Mouse (Mus musculus): Measurements from ENCODE around the gene Triml2. TPM values are rescaled to one million over a fixed set of nuclear protein-coding genes. Genes with fewer than 3 reads are reported as not detected.

Gene Triml2
- not detected for total RNA-seq (2018; cell fraction: chromatin; rRNA removed)
- not detected for total RNA-seq (2018; cell fraction: cytosol; rRNA removed)
- total RNA-seq (2018; cell fraction: nucleus; rRNA removed) = not detected
- not detected in 3 replicates for polyA plus RNA-seq (2018)

GRCm38 (mm10) chr8:43180054-43180690 is at the start of gene Triml2:
Gene Triml2, plus strand, starts transcription at chr8:43180541.
- no peaks in the 10 kb centered on the region for H3K36me3 ChIP-seq (ENCODE audit: inconsistent target)
- no peaks in the 10 kb centered on the region for H3K79me2 ChIP-seq (ENCODE audit: inconsistent target)
- H3K4me3 ChIP-seq (ENCODE audit: inconsistent target) = no peak within 1 kb of the TSS
- no peak within 1 kb of the TSS for H3K27ac ChIP-seq
- WGBS (ENCODE audit: missing documents) = 93% methylated on average over 13 of the region's 13 CpGs

GRCm38 (mm10) chr8:43141386-43141785 is 39.0 kb upstream of the Triml2 start, which contains the start of gene Triml1:
Gene Triml1, minus strand, starts transcription at chr8:43141486.
- 77% methylated on average over 2 of the region's 2 CpGs for WGBS (ENCODE audit: missing documents)
- Histone ChIP-seq H3K27ac (no peak within 1 kb of the TSS), H3K4me3 (ENCODE audit: inconsistent target) (no peak within 1 kb of the TSS), H3K36me3 (ENCODE audit: inconsistent target) (no peaks in the 10 kb centered on the region), H3K79me2 (ENCODE audit: inconsistent target) (no peaks in the 10 kb centered on the region)

GRCm38 (mm10) chr8:43149307-43149706 is 31.0 kb upstream of the Triml2 start:
- no peaks in the 10 kb centered on the region for H3K79me2 ChIP-seq (ENCODE audit: inconsistent target)
- no peak overlapping the region for H3K4me3 ChIP-seq (ENCODE audit: inconsistent target)
- no peak overlapping the region for H3K27ac ChIP-seq
- H3K36me3 ChIP-seq (ENCODE audit: inconsistent target) = no peaks in the 10 kb centered on the region
- 83% methylated on average over 9 of the region's 9 CpGs for WGBS (ENCODE audit: missing documents)

- Histone ChIP-seq H3K27ac (no peak overlapping the region), H3K4me3 (ENCODE audit: inconsistent target) (no peak overlapping the region), H3K79me2 (ENCODE audit: inconsistent target) (no peaks in the 10 kb centered on the region), H3K36me3 (ENCODE audit: inconsistent target) (no peaks in the 10 kb centered on the region)
- WGBS (ENCODE audit: missing documents) = 41% methylated on average over 8 of the region's 11 CpGs
These were observed 17.1 kb upstream of the Triml2 start for GRCm38 (mm10) chr8:43163255-43163654.

GRCm38 (mm10) chr8:43164453-43164852 is 15.9 kb upstream of the Triml2 start:
- 53% methylated on average over 3 of the region's 3 CpGs for WGBS (ENCODE audit: missing documents)

GRCm38 (mm10) chr8:43168083-43168482 is 12.3 kb upstream of the Triml2 start:
- no peak overlapping the region for H3K4me3 ChIP-seq (ENCODE audit: inconsistent target)
- WGBS (ENCODE audit: missing documents) = 88% methylated on average over 4 of the region's 4 CpGs

More at GRCm38 (mm10) chr8:43164453-43164852, 15.9 kb upstream of the Triml2 start:
- no peaks in the 10 kb centered on the region for H3K36me3 ChIP-seq (ENCODE audit: inconsistent target)
- no peak overlapping the region for H3K27ac ChIP-seq
- no peak overlapping the region for H3K4me3 ChIP-seq (ENCODE audit: inconsistent target)
- no peaks in the 10 kb centered on the region for H3K79me2 ChIP-seq (ENCODE audit: inconsistent target)

GRCm38 (mm10) chr8:43169249-43169755 is 11.0 kb upstream of the Triml2 start:
- Histone ChIP-seq H3K27ac (no peak overlapping the region), H3K36me3 (ENCODE audit: inconsistent target) (no peaks in the 10 kb centered on the region), H3K79me2 (ENCODE audit: inconsistent target) (no peaks in the 10 kb centered on the region), H3K4me3 (ENCODE audit: inconsistent target) (no peak overlapping the region)
- WGBS (ENCODE audit: missing documents) = 93% methylated on average over 6 of the region's 6 CpGs

More at GRCm38 (mm10) chr8:43168083-43168482, 12.3 kb upstream of the Triml2 start:
- no peak overlapping the region for H3K27ac ChIP-seq
- no peaks in the 10 kb centered on the region for H3K79me2 ChIP-seq (ENCODE audit: inconsistent target)
- no peaks in the 10 kb centered on the region for H3K36me3 ChIP-seq (ENCODE audit: inconsistent target)

- Histone ChIP-seq H3K27ac (no peak overlapping the region), H3K4me3 (ENCODE audit: inconsistent target) (no peak overlapping the region), H3K79me2 (ENCODE audit: inconsistent target) (no peaks in the 10 kb centered on the region), H3K36me3 (ENCODE audit: inconsistent target) (no peaks in the 10 kb centered on the region)
- 82% methylated on average over 6 of the region's 6 CpGs for WGBS (ENCODE audit: missing documents)
These were observed 3.4 kb upstream of the Triml2 start for GRCm38 (mm10) chr8:43176766-43177486.

- Histone ChIP-seq H3K4me3 (ENCODE audit: inconsistent target) (no peak overlapping the region), H3K79me2 (ENCODE audit: inconsistent target) (no peaks in the 10 kb centered on the region), H3K27ac (no peak overlapping the region), H3K36me3 (ENCODE audit: inconsistent target) (no peaks in the 10 kb centered on the region)
- WGBS (ENCODE audit: missing documents) = 48% methylated on average over 3 of the region's 3 CpGs
These were observed 2.1 kb upstream of the Triml2 start for GRCm38 (mm10) chr8:43178263-43178662.

- Histone ChIP-seq H3K79me2 (ENCODE audit: inconsistent target) (no peaks in the 10 kb centered on the region), H3K4me3 (ENCODE audit: inconsistent target) (no peak overlapping the region), H3K27ac (no peak overlapping the region), H3K36me3 (ENCODE audit: inconsistent target) (no peaks in the 10 kb centered on the region)
- 46% methylated on average over 4 of the region's 4 CpGs for WGBS (ENCODE audit: missing documents)
These were observed 1.2 kb upstream of the Triml2 start for GRCm38 (mm10) chr8:43179189-43179588.

GRCm38 (mm10) chr8:43182281-43182680 is 1.9 kb downstream of the Triml2 start:
- Histone ChIP-seq H3K36me3 (ENCODE audit: inconsistent target) (no peaks in the 10 kb centered on the region), H3K4me3 (ENCODE audit: inconsistent target) (no peak overlapping the region), H3K27ac (no peak overlapping the region), H3K79me2 (ENCODE audit: inconsistent target) (no peaks in the 10 kb centered on the region)
- 86% methylated on average over 2 of the region's 2 CpGs for WGBS (ENCODE audit: missing documents)

- H3K79me2 ChIP-seq (ENCODE audit: inconsistent target) = no peaks in the 10 kb centered on the region
- no peak overlapping the region for H3K27ac ChIP-seq
- no peaks in the 10 kb centered on the region for H3K36me3 ChIP-seq (ENCODE audit: inconsistent target)
These were observed 35.2 kb downstream of the Triml2 start for GRCm38 (mm10) chr8:43215554-43215953.

GRCm38 (mm10) chr8:43243326-43243725 is 63.0 kb downstream of the Triml2 start:
- Histone ChIP-seq H3K4me3 (ENCODE audit: inconsistent target) (no peak overlapping the region), H3K36me3 (ENCODE audit: inconsistent target) (no peaks in the 10 kb centered on the region), H3K27ac (no peak overlapping the region), H3K79me2 (ENCODE audit: inconsistent target) (no peaks in the 10 kb centered on the region)
- WGBS (ENCODE audit: missing documents) = 86% methylated on average over 3 of the region's 3 CpGs

More at GRCm38 (mm10) chr8:43215554-43215953, 35.2 kb downstream of the Triml2 start:
- H3K4me3 ChIP-seq (ENCODE audit: inconsistent target) = no peak overlapping the region
